Mouse (Mus musculus) intestine, postnatal 0 days (tissue): ENCODE measurements around the gene Prickle4. TPM values are rescaled to one million over a fixed set of nuclear protein-coding genes. Genes with fewer than 3 reads are reported as not detected.

Experiments
- ATAC-seq: fragments of 200-750 bp; cut with Nextera tagmentation; 2 replicates; pipeline ENCODE4 v1.8.0; 2017; ENCODE audit warnings: mild to moderate bottlenecking, moderate TSS enrichment, moderate library complexity
- H3K27ac ChIP-seq: fragments of 300-500 bp; sonication (generic); 2 replicates; pipeline ENCODE4 v1.5.1; 2014; ENCODE audit warnings: mild to moderate bottlenecking, low read depth, low read length, moderate library complexity
- H3K27me3 ChIP-seq: fragments of 300-500 bp; sonication (generic); replicated peaks from 2 replicates; pipeline ENCODE4 v1.6.1; 2014; ENCODE audit warnings: low read length, mixed read lengths; ENCODE audit not compliant: control insufficient read depth, insufficient read depth
- H3K36me3 ChIP-seq: fragments of 300-500 bp; sonication (generic); 2 replicates; pipeline ENCODE4 v1.6.1; 2014; ENCODE audit warnings: mild to moderate bottlenecking, moderate library complexity; ENCODE audit not compliant: control insufficient read depth, insufficient read depth
- H3K4me1 ChIP-seq: fragments of 300-500 bp; sonication (generic); replicated peaks from 2 replicates; pipeline ENCODE4 v1.6.1; 2014; ENCODE audit warnings: antibody characterized with exemption, low read length, mixed read lengths; ENCODE audit not compliant: control insufficient read depth, insufficient read depth
- H3K4me2 ChIP-seq: fragments of 300-500 bp; sonication (generic); replicated peaks from 2 replicates; pipeline ENCODE4 v1.6.1; 2014; ENCODE audit warnings: low read depth, mild to moderate bottlenecking, moderate library complexity
- H3K4me3 ChIP-seq: fragments of 300-500 bp; sonication (generic); 2 replicates; pipeline ENCODE4 v1.5.1; 2014; ENCODE audit warnings: low read depth, low read length
- H3K9ac ChIP-seq: fragments of 300-500 bp; sonication (generic); 2 replicates; pipeline ENCODE4 v1.6.1; 2014; ENCODE audit warnings: mild to moderate bottlenecking, low read depth, low read length
- H3K9me3 ChIP-seq: fragments of 300-500 bp; sonication (generic); 2 replicates; pipeline ENCODE4 v1.6.1; 2016; ENCODE audit warnings: mixed run types; ENCODE audit not compliant: control insufficient read depth
- CTCF ChIP-seq: sonication (generic); IDR thresholded peaks from 2 replicates; pipeline ENCODE4 v1.5.1; 2016; ENCODE audit warnings: low read depth, mild to moderate bottlenecking, control low read depth, antibody characterized with exemption, moderate library complexity
- WGBS: fragments of 180-500 bp; shearing (Covaris S2); extraction: QIAGEN DNeasy Blood & Tissue Kit; methylation state at CpG from one replicate; pipeline ENCODE4 v1.1.7; 2014; 5-methylcytosine and 5-hydroxymethylcytosine counted together
- polyA plus RNA-seq: library from polyadenylated mRNA; unstranded; fragments of >200 nt; fragmentation: Nextera tagmentation; extraction: Ambion mirVana; gene quantifications from 2 replicates; pipeline ENCODE4 v1.2.1, GENCODE M21; 2015

Gene Prickle4
- polyA plus RNA-seq, 1 experiment from 2014 or later, result 0.33 TPM

DNA sequence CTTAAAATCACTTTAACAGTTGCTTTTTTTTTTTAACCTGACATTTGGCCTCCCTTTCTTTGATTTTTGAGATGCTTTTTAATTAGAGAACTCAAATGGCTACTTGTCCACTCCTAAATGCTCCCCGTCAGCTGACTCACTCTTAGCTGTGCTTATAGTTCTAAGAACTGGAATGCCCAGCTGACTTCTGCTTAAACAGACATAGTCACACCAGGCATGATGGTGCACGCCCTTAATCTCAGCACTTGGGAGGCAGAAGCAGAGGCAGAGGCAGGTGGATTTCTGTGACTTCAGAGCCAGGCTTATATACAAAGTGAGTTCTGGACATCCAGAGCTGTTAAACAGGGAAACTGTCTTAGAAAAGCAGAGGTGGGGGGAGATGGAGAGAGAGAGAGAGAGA lies 42.6 kb downstream of the Prickle4 start:
- WGBS, result 90% methylated on average over 2 of the region's 2 CpGs
- no peak for ATAC-seq
- no peak for TF ChIP-seq CTCF
- H3K4me1 ChIP-seq, result no peaks in the 10 kb centered on the region; the same call in 1 of the 2 replicates
- H3K27me3 ChIP-seq, result no peaks in the 10 kb centered on the region
- no peak overlapping the region for H3K4me3 ChIP-seq
- no peak overlapping the region for H3K9ac ChIP-seq
- no peaks in the 10 kb centered on the region for H3K9me3 ChIP-seq
- H3K4me2 ChIP-seq, result no peak overlapping the region
- H3K27ac ChIP-seq, result no peak overlapping the region
- H3K36me3 ChIP-seq, result peaks cover 10% of the 10 kb centered on the region; the same call in 1 of the 2 replicates

DNA sequence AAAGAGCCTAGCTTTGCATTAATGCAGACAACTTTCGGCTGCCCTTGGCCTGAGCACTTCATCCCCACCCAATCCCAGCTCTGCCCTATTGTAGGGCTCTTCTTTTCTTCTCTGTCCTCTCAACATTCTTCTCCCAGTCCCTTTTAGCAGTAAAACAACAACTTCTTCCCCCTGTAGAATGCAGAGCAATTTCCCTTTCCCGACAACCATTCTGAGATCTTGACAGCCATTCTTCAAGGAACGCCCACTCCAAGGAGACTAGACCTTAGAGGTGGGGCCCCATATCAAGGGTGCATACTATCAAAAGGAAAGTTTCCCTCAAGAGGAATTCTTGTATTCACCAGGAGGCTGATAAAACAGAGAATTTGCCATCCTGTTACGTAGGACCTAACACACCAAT lies 45.6 kb downstream of the Prickle4 start:
- H3K4me1 ChIP-seq, result no peaks in the 10 kb centered on the region
- no peak overlapping the region for H3K4me3 ChIP-seq
- H3K4me2 ChIP-seq, result no peak overlapping the region
- no peak overlapping the region for H3K27ac ChIP-seq
- 0 out of 2 replicates have a peak, but pooled peaks cover 10% of the 10 kb centered on the region for H3K36me3 ChIP-seq
- no peaks in the 10 kb centered on the region for H3K9me3 ChIP-seq
- no peak overlapping the region for H3K9ac ChIP-seq
- no peak for ATAC-seq
- H3K27me3 ChIP-seq, result no peaks in the 10 kb centered on the region
- WGBS, result 58% methylated on average over 4 of the region's 4 CpGs
- no peak for TF ChIP-seq CTCF

DNA sequence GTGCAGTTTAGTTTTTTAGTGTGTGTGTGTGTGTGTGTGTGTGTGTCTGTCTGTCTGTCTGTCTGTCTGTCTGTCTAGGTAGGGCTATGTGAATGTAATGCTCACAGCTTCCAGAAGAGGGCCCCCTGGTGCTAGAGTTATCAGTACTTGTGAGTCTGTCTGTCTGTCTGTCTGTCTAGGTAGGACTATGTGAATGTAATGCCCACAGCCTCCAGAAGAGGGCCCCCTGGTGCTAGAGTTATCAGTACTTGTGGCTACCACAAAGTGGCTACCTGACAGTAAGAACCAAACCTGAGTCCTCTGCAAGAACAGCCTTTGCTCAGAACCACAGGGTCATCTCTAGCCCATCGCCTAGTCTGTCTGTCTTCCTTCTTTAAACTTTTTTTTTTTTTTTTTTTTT lies 47.9 kb downstream of the Prickle4 start:
- no peak overlapping the region for H3K4me2 ChIP-seq
- peak; percentile 53 for ATAC-seq

DNA sequence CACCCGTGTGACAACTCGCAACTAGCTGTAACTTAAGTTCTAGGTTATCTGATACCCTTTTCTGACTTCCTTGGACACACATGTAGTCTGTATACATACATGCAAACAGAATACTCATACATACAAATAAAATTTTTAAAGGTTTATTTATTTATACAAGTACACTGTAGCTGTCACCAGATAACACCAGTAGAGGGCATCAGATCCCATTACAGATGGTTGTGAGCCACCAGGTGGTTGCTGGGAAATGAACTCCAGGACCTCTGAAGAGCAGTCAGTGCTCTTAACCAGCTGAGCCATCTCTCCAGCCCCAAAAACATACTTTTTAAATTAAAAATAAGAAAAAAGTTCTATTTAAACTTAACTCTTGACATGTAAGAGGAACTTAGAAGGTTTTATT lies 51.5 kb downstream of the Prickle4 start:
- Histone ChIP-seq H3K27ac (no peak overlapping the region), H3K4me2 (no peak overlapping the region), H3K9me3 (no peaks in the 10 kb centered on the region), H3K36me3 (0 out of 2 replicates have a peak, but pooled peaks cover 2% of the 10 kb centered on the region), H3K9ac (no peak overlapping the region), H3K4me1 (no peaks in the 10 kb centered on the region), H3K4me3 (no peak overlapping the region), H3K27me3 (no peaks in the 10 kb centered on the region)
- peak; percentile 44 for TF ChIP-seq CTCF
- WGBS, result 93% methylated on average over 2 of the region's 2 CpGs
- no peak for ATAC-seq

More for the DNA sequence above, 47.9 kb downstream of the Prickle4 start:
- Histone ChIP-seq H3K9me3 (no peaks in the 10 kb centered on the region), H3K27me3 (no peaks in the 10 kb centered on the region), H3K4me3 (no peak overlapping the region), H3K4me1 (no peaks in the 10 kb centered on the region), H3K27ac (no peak overlapping the region), H3K36me3 (0 out of 2 replicates have a peak, but pooled peaks cover 4% of the 10 kb centered on the region), H3K9ac (no peak overlapping the region)
- peak; percentile 83 for TF ChIP-seq CTCF
- WGBS, result 93% methylated on average over 1 of the region's 1 CpGs

Other genes starting within 250 kb of the Prickle4 start
- 8.3 and 9.2 TPM in 2 replicates for gene Taf8, start 192.4 kb downstream of the Prickle4 start, polyA plus RNA-seq
- gene Ccnd3, start 189.7 kb downstream of the Prickle4 start, polyA plus RNA-seq, result 175 and 180 TPM in 2 replicates
- gene Bysl, start 83.2 kb downstream of the Prickle4 start, polyA plus RNA-seq, result 7.7 and 8.2 TPM in 2 replicates
- gene Med20, start 83.2 kb downstream of the Prickle4 start, polyA plus RNA-seq, result 22.8 and 22.9 TPM in 2 replicates
- 0.47 and 1.2 TPM in 2 replicates for gene Gm20517, start 83.1 kb downstream of the Prickle4 start, polyA plus RNA-seq
- 2.6 and 2.9 TPM in 2 replicates for gene Usp49, start 64.0 kb downstream of the Prickle4 start, polyA plus RNA-seq
- 384 and 398 TPM in 2 replicates for gene Tomm6, start 6.3 kb downstream of the Prickle4 start, polyA plus RNA-seq
- gene Frs3, start 5.7 kb downstream of the Prickle4 start, polyA plus RNA-seq, result 2.9 TPM in 2 replicates
- 0.12 TPM in 1 of 2 replicates, not detected in the other for gene Gm21981, start 281 bp downstream of the Prickle4 start, polyA plus RNA-seq
- 7.4 and 24.6 TPM in 2 replicates for gene Pgc, start 32.1 kb upstream of the Prickle4 start, polyA plus RNA-seq
- 30.0 and 34.5 TPM in 2 replicates for gene Tfeb, start 42.3 kb upstream of the Prickle4 start, polyA plus RNA-seq
- gene Mdfi, start 140.0 kb upstream of the Prickle4 start, polyA plus RNA-seq, result 1.7 and 2.1 TPM in 2 replicates
- 12.9 and 13.3 TPM in 2 replicates for gene Foxp4, start 229.9 kb upstream of the Prickle4 start, polyA plus RNA-seq